Mouse (Mus musculus) myocyte (in vitro differentiated cells): ENCODE data around the gene Tmem63b. TPM values are rescaled to one million over a fixed set of nuclear protein-coding genes. Genes with fewer than 3 reads are reported as not detected.
A peak's percentile ranks its signal among the peaks of the same experiment; 100 is the strongest.

Experiments used
- H3K27me3 ChIP-seq: one replicate; pipeline ENCODE4 v1.6.1; 2011; ENCODE audit not compliant: control insufficient read depth, insufficient read depth, insufficient read length
- H3K36me3 ChIP-seq: one replicate; pipeline ENCODE4 v1.6.1; 2011; ENCODE audit not compliant: control insufficient read depth, insufficient read depth
- H3K4me2 ChIP-seq: one replicate; pipeline ENCODE4 v1.6.1; 2011; ENCODE audit warnings: low read depth, control low read depth
- H3K4me3 ChIP-seq: one replicate; pipeline ENCODE4 v1.5.1; 2011; ENCODE audit warnings: mild to moderate bottlenecking, control low read depth, moderate library complexity
- H3K79me2 ChIP-seq: one replicate; pipeline ENCODE4 v1.6.1; 2011; ENCODE audit not compliant: control insufficient read depth, insufficient read depth
- H3ac ChIP-seq: one replicate; pipeline ENCODE4 v1.6.1; 2011; ENCODE audit not compliant: control insufficient read depth, insufficient read length
- CEBPB ChIP-seq: IDR thresholded peaks from 2 replicates; pipeline ENCODE4 v1.6.1; 2011; ENCODE audit warnings: mild to moderate bottlenecking, moderate library complexity; ENCODE audit not compliant: poor library complexity, insufficient read depth, severe bottlenecking
- E2F4 ChIP-seq: IDR thresholded peaks from one replicate; pipeline ENCODE4 v1.6.1; 2011; ENCODE audit warnings: mild to moderate bottlenecking, control low read depth, moderate library complexity; ENCODE audit not compliant: insufficient read depth
- MAX ChIP-seq: IDR thresholded peaks from one replicate; pipeline ENCODE4 v1.6.1; 2011; ENCODE audit warnings: low read depth, mild to moderate bottlenecking, control low read depth
- MYOD1 ChIP-seq, 3 experiments: IDR thresholded peaks; one replicate each; pipeline ENCODE4 v1.6.1; 2011; ENCODE audit warnings: control low read depth in 2 of 3, low read depth in 2 of 3, mild to moderate bottlenecking in 2 of 3, moderate library complexity in 1 of 3; ENCODE audit not compliant: insufficient read length in 2 of 3, control insufficient read depth in 1 of 3
- MYOG ChIP-seq, 3 experiments: IDR thresholded peaks; one replicate each; pipeline ENCODE4 v1.6.1; 2011; ENCODE audit warnings: control low read depth in 2 of 3, low read depth in 2 of 3, mild to moderate bottlenecking in 2 of 3; ENCODE audit not compliant: insufficient read length in 2 of 3, control insufficient read depth in 1 of 3, insufficient read depth in 1 of 3
- POLR2A ChIP-seq: IDR thresholded peaks from one replicate; pipeline ENCODE4 v1.6.1; 2011; ENCODE audit warnings: low read depth, mild to moderate bottlenecking, control low read depth, moderate library complexity; ENCODE audit not compliant: insufficient read length
- POLR2AphosphoS2 ChIP-seq: IDR thresholded peaks from one replicate; pipeline ENCODE4 v1.6.1; 2011; ENCODE audit warnings: low read depth, control low read depth; ENCODE audit not compliant: insufficient read length
- REST ChIP-seq: IDR thresholded peaks from one replicate; pipeline ENCODE4 v1.6.1; 2011; ENCODE audit warnings: mild to moderate bottlenecking, control low read depth, moderate library complexity; ENCODE audit not compliant: insufficient read depth, insufficient read length
- SRF ChIP-seq: IDR thresholded peaks from one replicate; pipeline ENCODE4 v1.6.1; 2011; ENCODE audit warnings: low read depth; ENCODE audit not compliant: control insufficient read depth, insufficient read length
- TCF12 ChIP-seq: IDR thresholded peaks from one replicate; pipeline ENCODE4 v1.6.1; 2011; ENCODE audit warnings: mild to moderate bottlenecking, control low read depth; ENCODE audit not compliant: poor library complexity, insufficient read depth, severe bottlenecking
- TCF3 ChIP-seq: IDR thresholded peaks from one replicate; pipeline ENCODE4 v1.6.1; 2011; ENCODE audit warnings: low read depth, control low read depth; ENCODE audit not compliant: insufficient read length
- USF1 ChIP-seq: IDR thresholded peaks from one replicate; pipeline ENCODE4 v1.6.1; 2011; ENCODE audit warnings: low read depth, mild to moderate bottlenecking, control low read depth, moderate library complexity
- polyA plus RNA-seq: library from polyadenylated mRNA; unstranded; fragments of >200 nt; fragmentation: generic; extraction: Trizol; gene quantifications from one replicate; pipeline ENCODE4 v1.2.1, GENCODE M21; 2012; ENCODE audit warnings: missing spikeins

Gene Tmem63b
- polyA plus RNA-seq, 1 experiment, result 58.4 TPM

DNA sequence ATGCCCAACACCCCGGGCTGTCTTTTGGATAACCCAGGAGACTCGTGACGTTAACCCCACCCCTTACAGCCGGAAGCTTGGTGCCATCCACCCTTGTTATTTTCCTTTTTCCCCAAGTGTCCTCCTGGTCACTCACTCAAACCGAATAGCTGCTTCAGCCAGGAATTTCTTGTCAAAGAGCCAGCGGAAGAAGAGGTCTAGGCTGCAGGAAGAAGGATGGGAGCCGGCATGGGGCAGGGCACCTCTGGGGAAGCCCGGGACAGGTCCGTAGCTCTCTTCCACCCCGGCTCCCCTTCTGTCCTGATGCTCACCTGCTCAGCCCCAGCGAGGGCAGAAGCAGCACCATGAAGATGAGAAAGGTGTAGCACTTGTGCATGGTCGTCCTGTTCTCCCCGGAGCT lies 22.1 kb downstream of the Tmem63b start:
- no peak overlapping the region for H3K4me3 ChIP-seq
- no peaks in the 10 kb centered on the region for H3K27me3 ChIP-seq
- peaks cover 7% of the 10 kb centered on the region for H3K36me3 ChIP-seq
- H3ac ChIP-seq, result no peak overlapping the region
- no peak for TF ChIP-seq POLR2AphosphoS2
- no peak for TF ChIP-seq MAX
- no peak for TF ChIP-seq MYOG (IDR thresholded peaks at IDR 0.05; ENCODE audit: control insufficient read depth in 1 of 3, insufficient read depth in 1 of 3, insufficient read length in 2 of 3, low read depth in 2 of 3)
- no peak for TF ChIP-seq MYOD1 (IDR thresholded peaks at IDR 0.05; ENCODE audit: control insufficient read depth in 1 of 3, insufficient read length in 2 of 3, low read depth in 2 of 3)
- no peak for TF ChIP-seq E2F4
- no peak for TF ChIP-seq REST
- TF ChIP-seq TCF12, result no peak
- TF ChIP-seq TCF3, result no peak
- H3K79me2 ChIP-seq, result no peaks in the 10 kb centered on the region
- no peak overlapping the region for H3K4me2 ChIP-seq

GRCm38 (mm10) chr17:45663106-45663919 lies 23.4 kb downstream of the Tmem63b start:
- TF ChIP-seq USF1 (no peak), MYOD1 (IDR thresholded peaks at IDR 0.05; ENCODE audit: control insufficient read depth in 1 of 3, insufficient read length in 2 of 3, low read depth in 2 of 3) (no peak), SRF (no peak), POLR2A (no peak), REST (no peak)
- H3K79me2 ChIP-seq, result no peaks in the 10 kb centered on the region
- peaks cover 7% of the 10 kb centered on the region for H3K36me3 ChIP-seq
- no peaks in the 10 kb centered on the region for H3K27me3 ChIP-seq
- no peak overlapping the region for H3K4me2 ChIP-seq
- H3ac ChIP-seq, result no peak overlapping the region
- no peak overlapping the region for H3K4me3 ChIP-seq

DNA sequence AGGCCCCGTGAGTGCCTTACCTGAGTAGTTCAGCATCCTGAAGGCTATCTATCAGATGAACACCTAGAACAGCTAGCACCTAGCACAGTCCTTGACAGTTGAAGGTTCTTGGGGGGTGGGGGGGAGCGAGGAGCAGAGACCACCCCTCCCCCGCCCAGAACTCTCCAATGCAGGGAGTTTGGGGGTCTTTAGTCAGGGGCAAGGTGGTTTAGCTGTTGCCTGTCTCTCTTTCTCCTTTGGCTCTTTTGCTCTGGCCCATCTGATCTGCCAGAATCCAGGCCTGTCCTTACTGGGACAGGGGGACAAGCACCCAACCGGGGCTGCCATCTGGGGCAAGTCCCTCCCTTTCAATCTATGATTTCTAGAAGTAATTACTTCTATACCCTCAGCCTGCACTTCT lies 27.5 kb downstream of the Tmem63b start, which contains the start of gene Capn11:
Gene Capn11 (minus strand): TSS at position 101 of the 400 bp plus-strand sequence.
- H3K4me2 ChIP-seq, result no peak within 1 kb of the TSS
- no peak within 1 kb of the TSS for H3ac ChIP-seq
- no peak within 1 kb of the TSS for H3K4me3 ChIP-seq
- TF ChIP-seq USF1, result no peak
- no peak for TF ChIP-seq TCF12
- no peak for TF ChIP-seq TCF3
- TF ChIP-seq REST, result no peak
- TF ChIP-seq CEBPB, result no peak
- TF ChIP-seq MYOD1 (IDR thresholded peaks at IDR 0.05; ENCODE audit: control insufficient read depth in 1 of 3, insufficient read length in 2 of 3, low read depth in 2 of 3), result no peak
- no peak for TF ChIP-seq MAX
- no peak for TF ChIP-seq POLR2AphosphoS2
- no peak for TF ChIP-seq E2F4
- TF ChIP-seq POLR2A, result no peak
- TF ChIP-seq SRF, result no peak
- no peak for TF ChIP-seq MYOG (IDR thresholded peaks at IDR 0.05; ENCODE audit: control insufficient read depth in 1 of 3, insufficient read depth in 1 of 3, insufficient read length in 2 of 3, low read depth in 2 of 3)
- no peaks in the 10 kb centered on the region for H3K27me3 ChIP-seq
- H3K79me2 ChIP-seq, result no peaks in the 10 kb centered on the region
- peaks cover 7% of the 10 kb centered on the region for H3K36me3 ChIP-seq

- no peaks in the 10 kb centered on the region for H3K36me3 ChIP-seq
- no peak overlapping the region for H3ac ChIP-seq
- no peak for TF ChIP-seq E2F4
- TF ChIP-seq TCF12, result no peak
- TF ChIP-seq REST, result no peak
- no peak for TF ChIP-seq CEBPB
- no peak for TF ChIP-seq POLR2AphosphoS2
- no peak for TF ChIP-seq TCF3
- TF ChIP-seq USF1, result no peak
- no peak for TF ChIP-seq MAX
- H3K79me2 ChIP-seq, result no peaks in the 10 kb centered on the region
- no peak overlapping the region for H3K4me2 ChIP-seq
- no peak overlapping the region for H3K4me3 ChIP-seq
- no peaks in the 10 kb centered on the region for H3K27me3 ChIP-seq
Measured at GRCm38 (mm10) chr17:45655820-45656219, 30.9 kb downstream of the Tmem63b start.

GRCm38 (mm10) chr17:45653233-45653632 lies 33.5 kb downstream of the Tmem63b start:
- no peaks in the 10 kb centered on the region for H3K36me3 ChIP-seq
- no peak overlapping the region for H3ac ChIP-seq
- peak overlapping the region; percentile 48 for H3K4me2 ChIP-seq
- H3K79me2 ChIP-seq, result no peaks in the 10 kb centered on the region
- no peak overlapping the region for H3K4me3 ChIP-seq
- TF ChIP-seq CEBPB, result no peak
- no peak for TF ChIP-seq TCF3
- TF ChIP-seq E2F4, result no peak
- no peak for TF ChIP-seq USF1
- TF ChIP-seq TCF12, result no peak
- TF ChIP-seq POLR2AphosphoS2, result no peak
- TF ChIP-seq MAX, result no peak
- TF ChIP-seq MYOD1 (IDR thresholded peaks at IDR 0.05; ENCODE audit: control insufficient read depth in 1 of 3, insufficient read length in 2 of 3, low read depth in 2 of 3), result no peak
- no peak for TF ChIP-seq POLR2A
- TF ChIP-seq SRF, result no peak
- no peak for TF ChIP-seq REST
- TF ChIP-seq MYOG (IDR thresholded peaks at IDR 0.05; ENCODE audit: control insufficient read depth in 1 of 3, insufficient read depth in 1 of 3, insufficient read length in 2 of 3, low read depth in 2 of 3), result no peak
- H3K27me3 ChIP-seq, result no peaks in the 10 kb centered on the region
